Mouse (Mus musculus) E14TG2a.4 (cell line): ENCODE data around the gene Wee1.

Experiments
- CTCF ChIP-seq: conservative IDR thresholded peaks from 2 replicates; pipeline ENCODE4 v1.5.1; 2014; ENCODE audit warnings: low read length
- NANOG ChIP-seq: IDR thresholded peaks from 2 replicates; pipeline ENCODE4 v1.6.1; 2014; ENCODE audit warnings: borderline replicate concordance, low read length, mixed read lengths
- POU5F1 ChIP-seq: IDR thresholded peaks from 2 replicates; pipeline ENCODE4 v1.6.1; 2014; ENCODE audit warnings: low read length, borderline replicate concordance

DNA sequence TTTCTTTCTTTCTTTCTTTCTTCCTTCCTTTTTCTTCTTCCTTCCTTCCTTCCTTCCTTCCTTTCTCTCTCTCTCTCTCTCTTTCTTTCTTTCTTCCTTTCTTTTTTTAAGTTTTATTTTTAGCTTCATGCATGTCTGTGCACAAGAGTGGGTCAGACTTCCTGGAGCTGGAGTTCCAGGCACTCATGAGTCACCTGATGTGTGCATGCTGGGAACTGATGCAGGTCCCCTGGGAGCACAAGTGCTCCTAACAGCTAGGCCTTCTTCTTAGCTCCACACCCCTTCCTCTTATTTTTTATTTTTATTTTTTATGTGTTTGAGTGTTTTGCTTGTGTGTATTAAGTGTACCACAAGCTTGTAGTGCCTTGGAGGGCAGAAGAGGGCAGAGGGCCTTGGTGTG is 58.8 kb downstream of the Wee1 start:
- TF ChIP-seq CTCF (no peak), POU5F1 (no peak), NANOG (no peak)
